Mouse (Mus musculus) embryonic stem cell, embryonic (primary cell): ENCODE measurements around the gene U2af2.

Source experiments
- CTCF ChIA-PET, 4 experiments: fragments of 300-600 bp in 2 of 4; fragments of 350-600 bp in 2 of 4; sonication (Branson Sonifier 250); formaldehyde crosslinking; loops; one replicate each; lab custom pipeline; 2022; ENCODE audit warnings: inconsistent platforms in 2 of 4; lab: Charles Lee
- POLR2A ChIA-PET, 4 experiments: fragments of 300-600 bp in 2 of 4; fragments of 350-600 bp in 2 of 4; sonication (Branson Sonifier 250); formaldehyde crosslinking; loops; one replicate each; lab custom pipeline; 2022; ENCODE audit warnings: antibody characterized with exemption in 4 of 4, inconsistent platforms in 1 of 4; lab: Charles Lee

U2af2 gene

GRCm38 (mm10) chr7:5061774-5062359 lies at the start of gene U2af2:
TSS of gene U2af2 (plus strand) at chr7:5062143.
- ChIA-PET POLR2A (interaction anchor here (0.6 to 10.0 kb wide), 75 partner anchors 8 to 1916 kb away, joined by 3 to 240 read pairs (median 4); partner anchors contain the start of genes Fiz1 (in 4 of the 4), Gm44973 (in 4 of the 4), Zfp580 (in 4 of the 4) and Ccdc106 (in 3 of the 4)), CTCF (interaction anchor here (0.6 to 2.9 kb wide), 12 partner anchors 11 to 541 kb away, joined by 3 to 33 read pairs (median 4); partner anchors contain the start of genes Ccdc106 (in 1 of the 4), Fiz1 (in 1 of the 4), Gm44973 (in 1 of the 4) and Zfp524 (in 1 of the 4))

GRCm38 (mm10) chr7:5012681-5013513 lies 49.0 kb upstream of the U2af2 start:
- ChIA-PET POLR2A (interaction anchor here in 3 of 4 experiments (0.5 to 16.6 kb wide), 83 partner anchors 8 to 1779 kb away, joined by 3 to 280 read pairs (median 7); partner anchors contain the start of genes Sbk2 (in 3 of the 3), U2af2 (in 3 of the 3), Ube2s (in 3 of the 3) and 4632433K11Rik (in 2 of the 3)), CTCF (interaction anchor here in 3 of 4 experiments (0.5 to 3.7 kb wide), 9 partner anchors 13 to 389 kb away, joined by 3 to 24 read pairs (median 3); partner anchors contain the start of gene Sbk2 (in 1 of the 3))

- CTCF ChIA-PET: interaction anchor here (0.6 to 3.7 kb wide), 24 partner anchors 8 to 1713 kb away, joined by 3 to 24 read pairs (median 3); partner anchors contain the start of genes Rasl2-9 (in 1 of the 4), Sbk2 (in 1 of the 4) and Zfp784 (in 1 of the 4)
These were observed 47.5 kb upstream of the U2af2 start, which contains the start of the genes Zfp524 and Fiz1 for GRCm38 (mm10) chr7:5014251-5015117. TSS of gene Zfp524 (plus strand) at chr7:5014415. TSS of gene Fiz1 (minus strand) at chr7:5014697.

DNA sequence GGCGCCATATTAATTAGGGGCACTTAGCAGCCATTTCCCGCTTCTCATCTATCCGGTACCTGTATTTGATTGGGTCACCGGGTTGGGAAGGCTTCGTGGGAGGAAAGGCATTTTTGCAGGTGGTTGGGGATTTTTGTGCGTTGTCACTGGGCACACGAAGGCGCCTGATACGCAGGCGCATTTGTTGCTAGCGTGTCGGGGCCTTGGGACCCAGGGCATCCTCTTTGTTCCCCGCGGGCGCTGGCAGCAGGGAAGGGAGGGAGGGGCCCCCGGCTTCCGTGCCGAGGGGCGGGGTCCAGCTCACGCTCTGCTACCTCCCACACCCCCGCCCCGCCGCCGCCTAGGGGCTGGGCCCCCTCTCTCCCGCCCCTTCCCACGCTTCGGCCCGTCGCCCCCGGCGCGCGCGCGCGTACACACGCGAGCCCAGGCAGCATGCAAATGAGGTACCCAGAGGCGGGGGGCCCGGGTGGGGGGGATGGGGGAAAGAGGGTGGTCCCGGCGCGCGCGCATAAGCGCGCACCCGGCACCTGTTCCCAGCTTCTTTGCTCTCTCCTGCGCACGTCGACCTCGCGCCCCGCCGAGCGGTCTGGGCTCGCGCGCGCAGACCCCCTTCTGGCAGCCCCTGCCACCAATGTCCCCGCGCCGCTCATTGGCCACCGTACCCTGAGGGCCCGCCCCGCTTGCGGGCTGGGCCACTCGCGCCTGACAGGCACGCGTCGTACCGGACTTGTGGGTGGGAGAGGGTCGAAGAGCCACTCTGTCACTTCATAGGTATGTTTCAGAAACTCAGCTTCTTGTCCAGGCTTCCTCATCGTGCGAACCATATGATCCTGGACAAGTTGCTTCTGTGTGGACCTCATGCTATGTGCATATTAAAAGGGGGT lies 46.6 kb upstream of the U2af2 start, which contains the start of gene Gm44973:
Gene Gm44973 (plus strand): TSS at position 379 of the 884 bp plus-strand sequence.
- ChIA-PET POLR2A (interaction anchor here (0.6 to 16.6 kb wide), 119 partner anchors 7 to 1821 kb away, joined by 3 to 280 read pairs (median 6); partner anchors contain the start of genes U2af2 (in 4 of the 4), Zfp580 (in 4 of the 4), Hspbp1 (in 3 of the 4) and Rpl28 (in 3 of the 4)), CTCF (interaction anchor here (0.5 to 3.7 kb wide), 18 partner anchors 7 to 1712 kb away, joined by 3 to 24 read pairs (median 4); partner anchors contain the start of genes Rasl2-9 (in 1 of the 4), Sbk2 (in 1 of the 4) and Zfp784 (in 1 of the 4))

More at GRCm38 (mm10) chr7:5014251-5015117, 47.5 kb upstream of the U2af2 start, which contains the start of the genes Zfp524 and Fiz1:
- POLR2A ChIA-PET: interaction anchor here (0.6 to 16.6 kb wide), 161 partner anchors 8 to 1821 kb away, joined by 3 to 280 read pairs (median 5); partner anchors contain the start of genes U2af2 (in 4 of the 4), Zfp580 (in 4 of the 4), Rpl28 (in 3 of the 4) and Sbk2 (in 3 of the 4)

- ChIA-PET POLR2A (interaction anchor here in 3 of 4 experiments (0.6 to 16.6 kb wide), 47 partner anchors 11 to 1725 kb away, joined by 3 to 280 read pairs (median 13); partner anchors contain the start of genes U2af2 (in 3 of the 3), Ube2s (in 3 of the 3), Zfp580 (in 3 of the 3) and Hspbp1 (in 2 of the 3)), CTCF (interaction anchor here in 1 of 4 experiments (1.4 to 3.7 kb wide), 3 partner anchors 15 to 45 kb away, joined by 4 to 24 read pairs (median 6); no protein-coding TSS in a partner anchor)
These were observed 45.9 kb upstream of the U2af2 start for GRCm38 (mm10) chr7:5016057-5016456.

GRCm38 (mm10) chr7:5016920-5017319 lies 45.0 kb upstream of the U2af2 start:
- POLR2A ChIA-PET: interaction anchor here in 3 of 4 experiments (0.7 to 16.6 kb wide), 25 partner anchors 11 to 332 kb away, joined by 3 to 280 read pairs (median 13); partner anchors contain the start of genes U2af2 (in 3 of the 3), Zfp784 (in 2 of the 3), 4632433K11Rik (in 1 of the 3) and Cox6b2 (in 1 of the 3)
- CTCF ChIA-PET: interaction anchor here in 1 of 4 experiments (1.4 to 2.1 kb wide), 5 partner anchors 14 to 45 kb away, joined by 4 to 6 read pairs (median 4); partner anchors contain the start of gene U2af2

GRCm38 (mm10) chr7:5017352-5017751 lies 44.6 kb upstream of the U2af2 start:
- POLR2A ChIA-PET: interaction anchor here in 3 of 4 experiments (0.7 to 16.6 kb wide), 18 partner anchors 8 to 1241 kb away, joined by 3 to 280 read pairs (median 52); partner anchors contain the start of genes U2af2 (in 2 of the 3), 4632433K11Rik (in 1 of the 3), Cox6b2 (in 1 of the 3) and Sbk2 (in 1 of the 3)
- CTCF ChIA-PET: interaction anchor here in 1 of 4 experiments (1.0 to 1.5 kb wide), 5 partner anchors 17 to 44 kb away, joined by 3 to 4 read pairs (median 4); partner anchors contain the start of gene U2af2

DNA sequence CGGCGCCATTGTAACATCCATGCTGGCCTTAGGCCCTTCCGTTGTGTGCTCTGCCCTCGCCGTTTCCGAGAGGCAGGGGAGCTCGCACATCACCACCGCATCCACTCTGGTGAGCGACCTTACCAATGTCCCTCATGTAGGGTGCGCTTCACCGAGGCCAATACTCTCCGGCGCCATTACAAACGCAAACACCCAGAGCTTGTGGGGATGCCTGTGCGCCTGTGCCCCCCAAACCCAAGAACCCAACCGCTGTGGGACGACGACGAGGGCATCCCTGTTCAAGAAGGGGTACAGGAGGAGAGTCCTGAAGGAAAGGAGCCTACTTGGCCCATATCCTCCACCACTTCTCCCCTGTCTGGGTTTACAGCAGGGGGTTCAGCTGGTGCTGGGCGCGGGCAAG lies 44.0 kb upstream of the U2af2 start:
- CTCF ChIA-PET: interaction anchor here in 1 of 4 experiments (0.6 to 1.5 kb wide), 6 partner anchors 17 to 301 kb away, joined by 3 to 4 read pairs (median 4); partner anchors contain the start of gene U2af2
- POLR2A ChIA-PET: interaction anchor here in 3 of 4 experiments (0.7 to 16.6 kb wide), 18 partner anchors 9 to 1241 kb away, joined by 3 to 280 read pairs (median 56); partner anchors contain the start of genes U2af2 (in 2 of the 3), Zfp784 (in 2 of the 3), 4632433K11Rik (in 1 of the 3) and Ppp1r12c (in 1 of the 3)

DNA sequence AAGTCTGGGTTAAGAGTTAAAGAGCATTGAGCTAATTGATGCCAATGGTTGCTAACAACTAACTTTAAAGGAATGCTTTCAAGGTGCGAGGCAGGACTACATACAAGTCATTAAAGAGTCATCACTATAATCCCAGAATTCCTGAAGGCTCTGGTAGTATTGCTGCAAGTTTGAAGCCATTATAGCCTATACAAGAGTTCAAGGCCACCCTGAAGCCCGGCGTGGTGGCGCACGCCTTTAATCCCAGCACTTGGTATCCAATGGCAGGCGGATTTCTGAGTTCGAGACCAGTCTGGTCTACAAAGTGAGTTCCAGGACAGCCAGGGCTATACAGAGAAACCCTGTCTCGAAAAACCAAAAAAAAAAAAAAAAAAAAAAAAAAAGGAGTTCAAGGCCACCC lies 42.4 kb upstream of the U2af2 start:
- CTCF ChIA-PET: interaction anchor here in 1 of 4 experiments (0.7 to 3.1 kb wide), 3 partner anchors 9 to 56 kb away, joined by 3 to 12 read pairs (median 3); partner anchors contain the start of gene Sbk2
- POLR2A ChIA-PET: interaction anchor here (0.6 to 16.6 kb wide), 38 partner anchors 8 to 1221 kb away, joined by 3 to 280 read pairs (median 5); partner anchors contain the start of genes Ube2s (in 3 of the 4), Zfp580 (in 3 of the 4), U2af2 (in 2 of the 4) and Zfp784 (in 2 of the 4)

GRCm38 (mm10) chr7:5020000-5020681 lies 41.8 kb upstream of the U2af2 start, which contains the start of the genes Zfp865 and Ccdc106:
TSS of gene Zfp865 (plus strand) at chr7:5020376.
TSS of gene Ccdc106 (plus strand) at chr7:5020553.
- ChIA-PET POLR2A (interaction anchor here (0.6 to 16.6 kb wide), 41 partner anchors 8 to 1195 kb away, joined by 3 to 280 read pairs (median 5); partner anchors contain the start of genes Ube2s (in 3 of the 4), Zfp580 (in 3 of the 4), U2af2 (in 2 of the 4) and Zfp784 (in 2 of the 4)), CTCF (interaction anchor here in 1 of 4 experiments (0.7 to 3.1 kb wide), 3 partner anchors 10 to 56 kb away, joined by 3 to 12 read pairs (median 3); partner anchors contain the start of gene Sbk2)

DNA sequence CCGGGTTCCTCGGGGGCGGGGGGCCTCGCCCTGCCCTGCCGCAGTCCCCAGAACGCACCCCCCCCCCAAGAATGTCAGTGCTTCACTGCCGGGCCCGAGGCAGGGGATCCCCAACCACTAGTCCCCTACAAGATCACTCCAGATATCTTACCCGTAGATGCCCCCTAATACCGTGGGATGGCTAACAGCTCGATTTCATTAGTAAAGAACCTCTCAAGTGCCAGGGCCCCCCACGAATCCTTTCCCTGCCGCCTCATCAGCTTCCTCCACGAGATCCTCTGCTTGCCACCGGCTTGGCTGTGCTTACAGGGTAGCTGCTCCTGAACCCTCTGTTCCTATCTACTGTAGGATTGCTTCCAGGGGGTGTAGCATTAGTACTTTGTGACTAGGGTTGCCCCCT lies 41.3 kb upstream of the U2af2 start:
- POLR2A ChIA-PET: interaction anchor here in 3 of 4 experiments (0.6 to 16.6 kb wide), 28 partner anchors 5 to 575 kb away, joined by 3 to 280 read pairs (median 6); partner anchors contain the start of genes U2af2 (in 2 of the 3), Ube2s (in 2 of the 3), Zfp784 (in 2 of the 3) and 4632433K11Rik (in 1 of the 3)
- CTCF ChIA-PET: interaction anchor here in 1 of 4 experiments (3.1 kb wide), 1 partner anchor 40 kb away, joined by 12 read pairs; no protein-coding TSS in a partner anchor

DNA sequence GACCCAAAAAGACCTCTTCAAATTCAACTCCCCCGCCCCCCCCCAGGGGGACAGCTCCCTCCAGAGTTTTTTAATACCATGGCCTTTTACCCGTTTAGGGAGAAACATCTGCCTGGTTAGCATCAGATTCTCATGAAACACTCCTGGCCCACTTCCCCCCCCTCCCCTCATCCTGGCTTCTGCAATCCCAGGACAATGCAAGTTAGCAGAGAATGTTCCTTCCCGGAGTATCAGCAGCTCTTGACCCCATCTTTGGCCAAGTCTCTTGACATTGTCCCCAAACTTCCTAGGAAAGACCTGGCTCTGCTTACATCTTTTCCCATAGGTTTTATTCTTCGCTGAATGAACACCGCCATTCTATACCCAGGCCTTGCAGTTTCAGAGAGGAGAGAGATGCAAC lies 40.7 kb upstream of the U2af2 start:
- ChIA-PET CTCF (interaction anchor here in 1 of 4 experiments (0.6 to 3.1 kb wide), 2 partner anchors 11 to 40 kb away, joined by 4 to 12 read pairs; no protein-coding TSS in a partner anchor), POLR2A (interaction anchor here in 3 of 4 experiments (0.6 to 16.6 kb wide), 23 partner anchors 6 to 576 kb away, joined by 3 to 280 read pairs (median 6); partner anchors contain the start of genes U2af2 (in 2 of the 3), Zfp784 (in 2 of the 3), 4632433K11Rik (in 1 of the 3) and Ccdc106 (in 1 of the 3))

GRCm38 (mm10) chr7:5029543-5029942 lies 32.4 kb upstream of the U2af2 start:
- ChIA-PET CTCF (interaction anchor here in 2 of 4 experiments (0.6 to 1.8 kb wide), 2 partner anchors 18 to 48 kb away, joined by 4 to 5 read pairs; no protein-coding TSS in a partner anchor), POLR2A (interaction anchor here in 3 of 4 experiments (0.5 to 14.4 kb wide), 16 partner anchors 8 to 337 kb away, joined by 3 to 280 read pairs (median 9); partner anchors contain the start of genes Fiz1 (in 3 of the 3), Gm44973 (in 3 of the 3), Zfp524 (in 3 of the 3) and Ccdc106 (in 2 of the 3))
